Mouse (Mus musculus) forebrain, embryonic 16.5 days (tissue): ENCODE results near the gene Pbp2. TPM values are rescaled to one million over a fixed set of nuclear protein-coding genes. Genes with fewer than 3 reads are reported as not detected.

ENCODE experiments used
- ATAC-seq: fragments of 200-750 bp; cut with Nextera tagmentation; 2 replicates; pipeline ENCODE4 v1.8.0; 2017; ENCODE audit warnings: mild to moderate bottlenecking, moderate library complexity
- H3K27ac ChIP-seq: fragments of 300-500 bp; sonication (generic); 2 replicates; pipeline ENCODE4 v1.5.1; 2014; ENCODE audit warnings: low read length, control low read depth
- H3K27me3 ChIP-seq: fragments of 300-500 bp; sonication (generic); replicated peaks from 2 replicates; pipeline ENCODE4 v1.6.1; 2014; ENCODE audit warnings: low read length; ENCODE audit not compliant: control insufficient read depth, insufficient read depth
- H3K36me3 ChIP-seq: fragments of 300-500 bp; sonication (generic); 2 replicates; pipeline ENCODE4 v1.6.1; 2014; ENCODE audit not compliant: control insufficient read depth, insufficient read depth
- H3K4me1 ChIP-seq: fragments of 300-500 bp; sonication (generic); replicated peaks from 2 replicates; pipeline ENCODE4 v1.6.1; 2014; ENCODE audit warnings: low read length; ENCODE audit not compliant: control insufficient read depth, insufficient read depth
- H3K4me2 ChIP-seq: fragments of 300-500 bp; sonication (generic); 2 replicates; pipeline ENCODE4 v1.6.1; 2014; ENCODE audit warnings: mild to moderate bottlenecking, low read length, control low read depth
- H3K4me3 ChIP-seq: fragments of 300-500 bp; sonication (generic); replicated peaks from 2 replicates; pipeline ENCODE4 v1.5.1; 2014; ENCODE audit warnings: mild to moderate bottlenecking, low read length, control low read depth
- H3K9ac ChIP-seq: fragments of 300-500 bp; sonication (generic); replicated peaks from 2 replicates; pipeline ENCODE4 v1.6.1; 2014; ENCODE audit warnings: low read depth, low read length, control low read depth
- H3K9me3 ChIP-seq: fragments of 300-500 bp; sonication (generic); 2 replicates; pipeline ENCODE4 v1.6.1; 2016; ENCODE audit warnings: low read length; ENCODE audit not compliant: control insufficient read depth
- WGBS: fragments of 180-500 bp; shearing (Covaris S2); extraction: QIAGEN DNeasy Blood & Tissue Kit; methylation state at CpG from one replicate; pipeline ENCODE4 v1.1.7; 2014; 5-methylcytosine and 5-hydroxymethylcytosine counted together
- polyA plus RNA-seq: library from polyadenylated mRNA; unstranded; fragments of >200 nt; fragmentation: Nextera tagmentation; extraction: Ambion mirVana; gene quantifications from 2 replicates; pipeline ENCODE4 v1.2.1, GENCODE M21; 2015

Gene Pbp2
- polyA plus RNA-seq, 1 experiment from 2014 or later, result not detected

GRCm38 (mm10) chr6:135312038-135312437 is 1.8 kb upstream of the Pbp2 start:
- Histone ChIP-seq H3K27ac (no peak overlapping the region), H3K4me3 (no peak overlapping the region), H3K4me2 (no peak overlapping the region), H3K4me1 (no peaks in the 10 kb centered on the region), H3K27me3 (no peaks in the 10 kb centered on the region), H3K9me3 (no peaks in the 10 kb centered on the region), H3K9ac (no peak overlapping the region), H3K36me3 (no peaks in the 10 kb centered on the region)
- 70% methylated on average over 5 of the region's 5 CpGs for WGBS
- no peak for ATAC-seq

- H3K9me3 ChIP-seq, result no peaks in the 10 kb centered on the region
- no peak for ATAC-seq
- no peaks in the 10 kb centered on the region for H3K4me1 ChIP-seq
- H3K36me3 ChIP-seq, result no peaks in the 10 kb centered on the region
- no peak overlapping the region for H3K9ac ChIP-seq
- H3K4me3 ChIP-seq, result no peak overlapping the region
- no peaks in the 10 kb centered on the region for H3K27me3 ChIP-seq
- H3K4me2 ChIP-seq, result no peak overlapping the region
- 76% methylated on average over 7 of the region's 7 CpGs for WGBS
- no peak overlapping the region for H3K27ac ChIP-seq
These were observed 5.5 kb downstream of the Pbp2 start for GRCm38 (mm10) chr6:135304576-135305260.

- H3K9ac ChIP-seq, result no peak overlapping the region
- no peaks in the 10 kb centered on the region for H3K4me1 ChIP-seq
- no peaks in the 10 kb centered on the region for H3K9me3 ChIP-seq
- no peaks in the 10 kb centered on the region for H3K27me3 ChIP-seq
- H3K4me2 ChIP-seq, result no peak overlapping the region
- H3K4me3 ChIP-seq, result no peak overlapping the region
- 90% methylated on average over 10 of the region's 10 CpGs for WGBS
- no peaks in the 10 kb centered on the region for H3K36me3 ChIP-seq
- no peak for ATAC-seq
- H3K27ac ChIP-seq, result no peak overlapping the region
These were observed 7.6 kb downstream of the Pbp2 start for GRCm38 (mm10) chr6:135302421-135303125.

- no peaks in the 10 kb centered on the region for H3K36me3 ChIP-seq
These were observed 9.7 kb downstream of the Pbp2 start for GRCm38 (mm10) chr6:135300469-135300868.

GRCm38 (mm10) chr6:135299024-135299550 is 11.1 kb downstream of the Pbp2 start:
- Histone ChIP-seq H3K36me3 (no peaks in the 10 kb centered on the region), H3K9ac (no peak overlapping the region), H3K4me2 (no peak overlapping the region), H3K4me3 (no peak overlapping the region), H3K9me3 (no peaks in the 10 kb centered on the region), H3K4me1 (peaks cover 3% of the 10 kb centered on the region; the same call in 1 of the 2 replicates), H3K27me3 (no peaks in the 10 kb centered on the region), H3K27ac (no peak overlapping the region)
- 87% methylated on average over 7 of the region's 7 CpGs for WGBS
- ATAC-seq, result no peak

More at GRCm38 (mm10) chr6:135300469-135300868, 9.7 kb downstream of the Pbp2 start:
- no peak overlapping the region for H3K4me3 ChIP-seq
- no peaks in the 10 kb centered on the region for H3K9me3 ChIP-seq
- no peak overlapping the region for H3K4me2 ChIP-seq
- H3K4me1 ChIP-seq, result no peaks in the 10 kb centered on the region; the same call in 1 of the 2 replicates
- no peak for ATAC-seq
- no peak overlapping the region for H3K27ac ChIP-seq
- 93% methylated on average over 4 of the region's 4 CpGs for WGBS
- no peak overlapping the region for H3K9ac ChIP-seq
- H3K27me3 ChIP-seq, result no peaks in the 10 kb centered on the region

GRCm38 (mm10) chr6:135297570-135297969 is 12.6 kb downstream of the Pbp2 start:
- no peak for ATAC-seq
- WGBS, result 85% methylated on average over 7 of the region's 7 CpGs

GRCm38 (mm10) chr6:135296267-135296666 is 13.9 kb downstream of the Pbp2 start:
- ATAC-seq, result no peak
- Histone ChIP-seq H3K4me1 (peaks cover 3% of the 10 kb centered on the region; the same call in 1 of the 2 replicates), H3K9me3 (no peaks in the 10 kb centered on the region), H3K36me3 (no peaks in the 10 kb centered on the region), H3K4me2 (no peak overlapping the region), H3K9ac (no peak overlapping the region), H3K4me3 (no peak overlapping the region), H3K27ac (no peak overlapping the region), H3K27me3 (no peaks in the 10 kb centered on the region)
- 80% methylated on average over 17 of the region's 17 CpGs for WGBS

More at GRCm38 (mm10) chr6:135297570-135297969, 12.6 kb downstream of the Pbp2 start:
- H3K27me3 ChIP-seq, result no peaks in the 10 kb centered on the region
- no peak overlapping the region for H3K9ac ChIP-seq
- no peak overlapping the region for H3K27ac ChIP-seq
- H3K9me3 ChIP-seq, result no peaks in the 10 kb centered on the region
- no peak overlapping the region for H3K4me3 ChIP-seq
- no peak overlapping the region for H3K4me2 ChIP-seq
- H3K4me1 ChIP-seq, result peaks cover 3% of the 10 kb centered on the region; the same call in 1 of the 2 replicates
- no peaks in the 10 kb centered on the region for H3K36me3 ChIP-seq

- no peak overlapping the region for H3K4me2 ChIP-seq
- no peaks in the 10 kb centered on the region for H3K27me3 ChIP-seq
- H3K4me1 ChIP-seq, result peaks cover 3% of the 10 kb centered on the region; the same call in 1 of the 2 replicates
- H3K9ac ChIP-seq, result no peak overlapping the region
- H3K4me3 ChIP-seq, result no peak overlapping the region
- no peaks in the 10 kb centered on the region for H3K9me3 ChIP-seq
- WGBS, result 73% methylated on average over 11 of the region's 11 CpGs
- H3K27ac ChIP-seq, result no peak overlapping the region
- ATAC-seq, result peak; percentile 54; the same call in 1 of the 2 replicates
- no peaks in the 10 kb centered on the region for H3K36me3 ChIP-seq
These were observed 14.9 kb downstream of the Pbp2 start for GRCm38 (mm10) chr6:135295082-135295861.

GRCm38 (mm10) chr6:135294150-135294549 is 16.1 kb downstream of the Pbp2 start:
- Histone ChIP-seq H3K9me3 (no peaks in the 10 kb centered on the region), H3K4me1 (peaks cover 3% of the 10 kb centered on the region; the same call in 1 of the 2 replicates), H3K9ac (no peak overlapping the region), H3K4me3 (no peak overlapping the region), H3K4me2 (no peak overlapping the region), H3K27ac (no peak overlapping the region), H3K27me3 (no peaks in the 10 kb centered on the region), H3K36me3 (no peaks in the 10 kb centered on the region)
- 82% methylated on average over 6 of the region's 6 CpGs for WGBS
- no peak for ATAC-seq
